Mouse (Mus musculus): ENCODE measurements around the gene Ppm1h.

The Ppm1h gene

GRCm38 (mm10) chr10:122774169-122774568, 95.6 kb downstream of the Ppm1h start:
- DNase-seq: no peak

- DNase-seq: no peak
These were observed 98.9 kb downstream of the Ppm1h start for GRCm38 (mm10) chr10:122777436-122777835.

- DNase-seq: no peak
These were observed 99.5 kb downstream of the Ppm1h start for GRCm38 (mm10) chr10:122777939-122778655.

- DNase-seq: no peak
These were observed 100.8 kb downstream of the Ppm1h start for GRCm38 (mm10) chr10:122779351-122779750.

- DNase-seq: no peak
These were observed 104.2 kb downstream of the Ppm1h start for GRCm38 (mm10) chr10:122782755-122783154.

- DNase-seq: no peak
These were observed 111.1 kb downstream of the Ppm1h start for GRCm38 (mm10) chr10:122789648-122790170.

GRCm38 (mm10) chr10:122792021-122792966, 113.7 kb downstream of the Ppm1h start:
- DNase-seq: peak; percentile 38

- no peak for DNase-seq
These were observed 114.6 kb downstream of the Ppm1h start for GRCm38 (mm10) chr10:122793193-122793592.

GRCm38 (mm10) chr10:122794187-122794850, 115.8 kb downstream of the Ppm1h start:
- DNase-seq: peak; percentile 83

GRCm38 (mm10) chr10:122797955-122798354, 119.4 kb downstream of the Ppm1h start:
- peak; percentile 35 for DNase-seq

GRCm38 (mm10) chr10:122800003-122800731, 121.6 kb downstream of the Ppm1h start:
- DNase-seq: peak; percentile 81

GRCm38 (mm10) chr10:122800732-122801110, 122.2 kb downstream of the Ppm1h start:
- DNase-seq: no peak

GRCm38 (mm10) chr10:122802218-122802617, 123.7 kb downstream of the Ppm1h start:
- DNase-seq: peak; percentile 68

GRCm38 (mm10) chr10:122802901-122803300, 124.3 kb downstream of the Ppm1h start:
- DNase-seq: peak; percentile 29

- peak; percentile 82 for DNase-seq
These were observed 125.3 kb downstream of the Ppm1h start for GRCm38 (mm10) chr10:122803906-122804305.

GRCm38 (mm10) chr10:122805866-122806265, 127.3 kb downstream of the Ppm1h start:
- no peak for DNase-seq

GRCm38 (mm10) chr10:122807127-122808105, 128.9 kb downstream of the Ppm1h start:
- peak; percentile 84 for DNase-seq

GRCm38 (mm10) chr10:122808186-122808585, 129.6 kb downstream of the Ppm1h start:
- no peak for DNase-seq

GRCm38 (mm10) chr10:122809851-122810250, 131.3 kb downstream of the Ppm1h start:
- no peak for DNase-seq

GRCm38 (mm10) chr10:122815094-122815493, 136.5 kb downstream of the Ppm1h start:
- peak; percentile 83 for DNase-seq

- DNase-seq: no peak
These were observed 139.2 kb downstream of the Ppm1h start for GRCm38 (mm10) chr10:122817741-122818140.
